Mouse (Mus musculus): ENCODE results near the gene Med16. TPM values are rescaled to one million over a fixed set of nuclear protein-coding genes. Genes with fewer than 3 reads are reported as not detected.

Gene Med16
- total and polyA plus RNA-seq, 2 experiments from 2014 or later, result 36.2 to 64.7 TPM

DNA sequence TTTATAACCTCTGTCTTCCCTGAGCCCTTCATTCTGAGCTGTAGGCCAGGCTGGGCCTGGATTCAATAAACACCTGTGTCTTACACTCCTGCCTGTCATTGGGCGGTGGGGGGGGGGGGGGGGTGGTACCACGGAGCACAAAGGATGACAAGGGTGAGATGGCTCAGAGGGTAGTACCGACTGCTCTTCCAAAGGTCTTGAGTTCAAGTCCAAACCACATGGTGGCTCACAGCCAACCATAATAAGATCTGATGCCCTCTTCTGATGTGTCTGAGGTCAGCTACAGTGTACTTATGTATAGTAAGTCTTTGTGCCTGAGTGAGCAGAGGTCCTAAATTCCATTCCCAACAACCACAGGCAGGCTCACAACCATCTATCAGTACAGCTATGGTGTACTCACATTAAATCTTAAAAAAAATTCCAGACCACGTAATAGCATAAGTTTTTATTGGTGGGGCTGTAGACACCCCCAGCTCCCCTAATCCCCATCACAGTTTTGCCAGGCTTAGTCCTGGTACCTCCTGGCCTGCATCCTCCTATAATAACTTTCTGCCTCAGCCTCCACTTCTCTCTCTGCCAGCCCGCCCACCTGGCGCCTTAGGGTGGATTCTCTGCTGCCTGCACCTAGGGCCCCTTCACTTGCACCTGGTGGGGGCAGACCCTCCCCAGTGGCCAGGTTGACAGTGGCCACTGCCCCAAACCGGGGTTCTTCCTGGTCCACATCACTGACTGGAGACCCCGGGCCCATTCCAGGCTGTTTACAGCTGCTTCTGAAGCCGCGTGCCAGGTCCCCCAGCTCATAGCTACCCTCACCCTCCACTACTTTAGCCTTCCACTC is 44.2 kb downstream of the Med16 start:
- 52% methylated on average over 10 of the region's 10 CpGs for WGBS
- H3K4me2 ChIP-seq (ENCODE audit: low read depth, low read length), result no peak overlapping the region
- peaks cover 49% of the 10 kb centered on the region for H3K36me3 ChIP-seq (replicated peaks; ENCODE audit: control insufficient read depth, insufficient read depth, low read length)
- TF ChIP-seq CTCF (IDR thresholded peaks at IDR 0.05; ENCODE audit: low read depth) (no peak), EP300 (IDR thresholded peaks at IDR 0.05; ENCODE audit: low read depth) (no peak)
- H3K9me3 ChIP-seq (replicated peaks; ENCODE audit: control insufficient read depth, low read length), result no peaks in the 10 kb centered on the region
- no peak overlapping the region for H3K27ac ChIP-seq (ENCODE audit: low read depth)
- no peak overlapping the region for H3K4me3 ChIP-seq (ENCODE audit: low read depth, low read length)
- ATAC-seq (ENCODE audit: insufficient read depth, low read depth), result no peak
- DNase-seq (ENCODE audit: low spot score), result no peak
- no peak overlapping the region for H3K9ac ChIP-seq (replicated peaks; ENCODE audit: low read depth, low read length)
- H3K4me1 ChIP-seq (ENCODE audit: control insufficient read depth, insufficient read depth), result peaks cover 2% of the 10 kb centered on the region
- H3K27me3 ChIP-seq (ENCODE audit: control insufficient read depth, insufficient read depth, low read length), result no peaks in the 10 kb centered on the region

DNA sequence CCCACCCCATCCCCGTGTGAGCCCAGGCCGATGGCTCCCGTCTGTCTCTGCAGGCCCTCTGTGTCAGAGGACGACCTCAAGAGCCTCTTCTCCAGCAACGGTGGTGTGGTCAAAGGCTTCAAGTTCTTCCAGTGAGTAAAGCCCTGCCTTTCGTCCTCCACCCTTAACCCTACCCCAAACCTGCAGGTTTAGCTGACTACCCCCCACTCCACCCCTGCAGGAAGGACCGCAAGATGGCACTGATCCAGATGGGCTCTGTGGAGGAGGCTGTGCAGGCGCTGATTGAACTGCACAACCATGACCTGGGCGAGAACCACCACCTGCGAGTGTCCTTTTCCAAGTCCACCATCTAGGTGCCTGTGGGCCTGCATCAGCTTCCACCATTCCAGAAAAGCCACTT is 45.8 kb downstream of the Med16 start:
- Histone ChIP-seq H3K4me3 (ENCODE audit: low read depth, low read length) (no peak overlapping the region), H3K9me3 (replicated peaks; ENCODE audit: control insufficient read depth, low read length) (no peaks in the 10 kb centered on the region), H3K27ac (ENCODE audit: low read depth) (no peak overlapping the region), H3K9ac (replicated peaks; ENCODE audit: low read depth, low read length) (no peak overlapping the region), H3K4me2 (ENCODE audit: low read depth, low read length) (no peak overlapping the region), H3K36me3 (replicated peaks; ENCODE audit: control insufficient read depth, insufficient read depth, low read length) (peaks cover 63% of the 10 kb centered on the region), H3K27me3 (ENCODE audit: control insufficient read depth, insufficient read depth, low read length) (no peaks in the 10 kb centered on the region), H3K4me1 (ENCODE audit: control insufficient read depth, insufficient read depth) (peaks cover 17% of the 10 kb centered on the region)
- no peak for TF ChIP-seq CTCF (IDR thresholded peaks at IDR 0.05; ENCODE audit: low read depth)
- no peak for TF ChIP-seq EP300 (IDR thresholded peaks at IDR 0.05; ENCODE audit: low read depth)
- DNase-seq (ENCODE audit: low spot score) (no peak), ATAC-seq (ENCODE audit: insufficient read depth, low read depth) (no peak)
- 58% methylated on average over 10 of the region's 10 CpGs for WGBS

DNA sequence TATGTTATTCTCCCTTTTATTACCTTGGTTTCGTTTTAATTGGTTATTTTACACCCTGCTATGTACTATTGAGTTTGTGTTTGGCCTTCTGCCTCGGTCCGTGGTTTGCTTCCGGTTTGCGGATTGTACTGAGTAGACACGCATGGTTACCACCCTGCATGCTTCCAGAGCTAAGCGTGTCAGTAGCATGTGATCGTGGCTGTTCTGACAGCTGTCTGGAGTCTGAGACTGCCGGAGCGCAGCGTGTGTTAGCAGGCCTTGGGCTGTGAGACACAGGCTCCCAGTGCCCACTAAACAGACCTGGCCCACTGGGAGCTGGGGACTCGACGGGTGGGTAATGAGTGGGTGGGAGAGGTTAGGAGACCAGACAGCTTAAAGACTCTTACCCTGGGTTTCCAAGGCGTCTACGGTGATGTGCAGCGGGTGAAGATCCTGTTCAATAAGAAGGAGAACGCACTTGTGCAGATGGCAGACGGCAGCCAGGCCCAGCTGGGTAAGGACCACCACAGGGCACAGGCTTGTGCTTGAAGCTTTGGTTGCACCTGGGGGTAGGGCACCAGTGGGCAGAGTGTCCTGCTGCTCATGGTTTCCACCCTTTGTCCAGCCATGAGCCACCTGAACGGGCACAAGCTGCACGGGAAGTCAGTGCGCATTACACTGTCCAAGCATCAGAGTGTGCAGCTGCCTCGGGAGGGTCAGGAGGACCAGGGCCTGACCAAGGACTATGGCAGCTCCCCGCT is 46.5 kb downstream of the Med16 start:
- H3K27ac ChIP-seq (ENCODE audit: low read depth), result no peak overlapping the region
- TF ChIP-seq EP300 (IDR thresholded peaks at IDR 0.05; ENCODE audit: low read depth) (no peak), CTCF (IDR thresholded peaks at IDR 0.05; ENCODE audit: low read depth) (no peak)
- H3K36me3 ChIP-seq (replicated peaks; ENCODE audit: control insufficient read depth, insufficient read depth, low read length), result peaks cover 66% of the 10 kb centered on the region
- ATAC-seq (ENCODE audit: insufficient read depth, low read depth) (no peak), DNase-seq (ENCODE audit: low spot score) (no peak)
- no peaks in the 10 kb centered on the region for H3K9me3 ChIP-seq (replicated peaks; ENCODE audit: control insufficient read depth, low read length)
- no peak overlapping the region for H3K4me3 ChIP-seq (ENCODE audit: low read depth, low read length)
- H3K4me2 ChIP-seq (ENCODE audit: low read depth, low read length), result no peak overlapping the region
- no peaks in the 10 kb centered on the region for H3K27me3 ChIP-seq (ENCODE audit: control insufficient read depth, insufficient read depth, low read length)
- H3K9ac ChIP-seq (replicated peaks; ENCODE audit: low read depth, low read length), result no peak overlapping the region
- WGBS, result 89% methylated on average over 23 of the region's 23 CpGs
- H3K4me1 ChIP-seq (ENCODE audit: control insufficient read depth, insufficient read depth), result peaks cover 24% of the 10 kb centered on the region

DNA sequence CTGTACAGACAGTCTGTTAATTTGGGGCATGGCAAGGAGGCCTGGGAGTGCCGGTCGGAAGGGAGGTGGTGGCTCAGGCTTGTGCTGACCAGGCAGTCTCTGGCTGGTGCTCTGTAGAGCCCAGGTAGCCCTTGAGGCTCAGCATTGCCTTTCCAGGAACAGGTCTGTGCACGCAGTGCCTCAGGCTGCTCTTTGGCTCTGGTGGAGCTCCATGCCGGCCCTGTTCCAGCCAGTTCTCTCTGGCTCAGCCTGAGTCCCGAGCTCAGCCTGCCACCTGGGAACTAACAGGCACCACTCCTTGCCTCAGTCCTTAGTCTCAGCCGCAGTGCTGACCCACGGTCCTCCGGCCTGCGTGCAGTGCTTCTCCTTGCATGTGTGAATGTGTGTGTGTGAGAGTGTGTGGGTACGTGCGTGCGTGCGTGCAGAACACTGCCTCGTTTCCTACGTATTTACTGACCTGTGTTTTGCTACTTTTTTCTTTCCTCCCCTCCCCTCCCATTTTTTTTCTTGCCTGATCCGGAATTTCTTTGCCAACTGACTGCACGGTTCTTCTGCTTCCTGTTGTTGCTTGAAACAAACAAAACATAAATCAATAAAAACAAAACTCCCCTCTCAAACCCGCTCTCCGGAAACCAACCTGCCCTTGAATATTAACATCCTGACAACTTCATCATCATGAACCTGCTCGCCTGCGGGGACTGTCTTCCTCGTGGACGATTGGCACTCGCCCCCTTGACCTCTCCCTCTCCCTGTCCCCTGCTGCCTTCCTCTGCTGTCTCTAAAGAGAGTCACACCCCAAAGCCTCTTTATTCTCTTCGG is 47.3 kb downstream of the Med16 start:
- TF ChIP-seq CTCF (IDR thresholded peaks at IDR 0.05; ENCODE audit: low read depth) (no peak), EP300 (IDR thresholded peaks at IDR 0.05; ENCODE audit: low read depth) (no peak)
- Histone ChIP-seq H3K36me3 (replicated peaks; ENCODE audit: control insufficient read depth, insufficient read depth, low read length) (peaks cover 71% of the 10 kb centered on the region), H3K27ac (ENCODE audit: low read depth) (no peak overlapping the region), H3K9me3 (replicated peaks; ENCODE audit: control insufficient read depth, low read length) (no peaks in the 10 kb centered on the region), H3K27me3 (ENCODE audit: control insufficient read depth, insufficient read depth, low read length) (no peaks in the 10 kb centered on the region), H3K4me3 (ENCODE audit: low read depth, low read length) (no peak overlapping the region), H3K9ac (replicated peaks; ENCODE audit: low read depth, low read length) (no peak overlapping the region), H3K4me1 (ENCODE audit: control insufficient read depth, insufficient read depth) (peaks cover 32% of the 10 kb centered on the region), H3K4me2 (ENCODE audit: low read depth, low read length) (no peak overlapping the region)
- 77% methylated on average over 25 of the region's 25 CpGs for WGBS
- DNase-seq (ENCODE audit: low spot score) (no peak), ATAC-seq (ENCODE audit: insufficient read depth, low read depth) (no peak)

Data from heart, postnatal 0 days (tissue).